Mouse (Mus musculus) intestine, embryonic 16.5 days (tissue): ENCODE results near the gene Cntnap5b. TPM values are rescaled to one million over a fixed set of nuclear protein-coding genes. Genes with fewer than 3 reads are reported as not detected.

Source experiments
- ATAC-seq: fragments of 200-750 bp; cut with Nextera tagmentation; 2 replicates; pipeline ENCODE4 v1.8.0; 2017; ENCODE audit warnings: moderate TSS enrichment, moderate library complexity
- H3K27ac ChIP-seq: fragments of 300-500 bp; sonication (generic); 2 replicates; pipeline ENCODE4 v1.5.1; 2014; ENCODE audit warnings: mild to moderate bottlenecking, low read length
- H3K27me3 ChIP-seq: fragments of 300-500 bp; sonication (generic); replicated peaks from 2 replicates; pipeline ENCODE4 v1.6.1; 2014; ENCODE audit warnings: low read length, control low read depth, mixed read lengths; ENCODE audit not compliant: control insufficient read depth, insufficient read depth
- H3K36me3 ChIP-seq: fragments of 300-500 bp; sonication (generic); 2 replicates; pipeline ENCODE4 v1.6.1; 2014; ENCODE audit warnings: low read length, control low read depth; ENCODE audit not compliant: control insufficient read depth, insufficient read depth
- H3K4me1 ChIP-seq: fragments of 300-500 bp; sonication (generic); 2 replicates; pipeline ENCODE4 v1.6.1; 2014; ENCODE audit warnings: low read length, control low read depth, mixed read lengths; ENCODE audit not compliant: control insufficient read depth, insufficient read depth
- H3K4me2 ChIP-seq: fragments of 300-500 bp; sonication (generic); 2 replicates; pipeline ENCODE4 v1.6.1; 2014; ENCODE audit warnings: low read depth, low read length, control low read depth
- H3K4me3 ChIP-seq: fragments of 300-500 bp; sonication (generic); 2 replicates; pipeline ENCODE4 v1.5.1; 2014; ENCODE audit warnings: mild to moderate bottlenecking, low read length
- H3K9ac ChIP-seq: fragments of 300-500 bp; sonication (generic); 2 replicates; pipeline ENCODE4 v1.6.1; 2014; ENCODE audit warnings: low read depth, low read length
- H3K9me3 ChIP-seq: fragments of 300-500 bp; sonication (generic); 2 replicates; pipeline ENCODE4 v1.6.1; 2016; ENCODE audit warnings: low read length, control low read depth; ENCODE audit not compliant: control insufficient read depth
- WGBS: fragments of 180-500 bp; shearing (Covaris S2); extraction: QIAGEN DNeasy Blood & Tissue Kit; methylation state at CpG from one replicate; pipeline ENCODE4 v1.1.7; 2014; 5-methylcytosine and 5-hydroxymethylcytosine counted together
- polyA plus RNA-seq: library from polyadenylated mRNA; unstranded; fragments of >200 nt; fragmentation: Nextera tagmentation; extraction: Ambion mirVana; gene quantifications from 2 replicates; pipeline ENCODE4 v1.2.1, GENCODE M21; 2015

Cntnap5b gene
- polyA plus RNA-seq, 1 experiment from 2014 or later: not detected

GRCm38 (mm10) chr1:100122410-100122935, 349.9 kb downstream of the Cntnap5b start:
- Histone ChIP-seq H3K4me3 (no peak overlapping the region), H3K27ac (no peak overlapping the region), H3K9me3 (no peaks in the 10 kb centered on the region), H3K4me2 (no peak overlapping the region), H3K9ac (no peak overlapping the region), H3K36me3 (no peaks in the 10 kb centered on the region), H3K27me3 (no peaks in the 10 kb centered on the region), H3K4me1 (no peaks in the 10 kb centered on the region)
- ATAC-seq: no peak

DNA sequence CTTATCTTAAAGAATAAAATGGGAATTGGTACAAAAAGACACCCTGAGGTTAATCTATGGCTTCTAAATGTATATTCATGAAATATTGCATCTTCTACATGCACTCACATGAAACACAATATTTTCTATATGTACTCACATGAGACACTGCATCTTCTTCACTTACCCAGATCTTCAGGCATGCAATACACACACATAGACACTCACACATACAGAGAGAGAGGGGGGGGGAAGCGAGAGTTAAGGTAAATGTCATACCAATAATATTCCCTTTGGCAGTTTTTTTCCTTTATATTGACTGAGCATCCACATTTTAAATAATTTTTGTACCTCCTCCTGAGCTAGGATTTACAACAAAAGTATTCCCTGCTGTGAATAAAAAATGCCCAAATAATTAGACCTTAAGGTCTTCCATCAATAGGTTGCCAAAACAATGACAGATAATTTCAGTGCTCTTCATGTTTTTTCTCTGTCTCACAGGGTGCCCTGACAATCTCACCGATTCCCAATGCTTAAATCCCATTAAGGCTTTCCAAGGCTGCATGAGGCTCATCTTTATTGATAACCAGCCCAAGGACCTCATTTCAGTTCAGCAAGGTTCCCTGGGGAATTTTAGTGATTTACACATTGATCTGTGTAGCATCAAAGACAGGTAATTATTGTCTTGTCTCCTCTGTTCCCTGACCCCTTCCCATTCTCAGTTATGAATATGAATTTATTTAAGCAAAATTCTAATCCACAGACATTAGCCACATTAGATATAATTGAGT, 391.2 kb downstream of the Cntnap5b start:
- H3K27ac ChIP-seq: no peak overlapping the region
- 71% methylated on average over 2 of the region's 2 CpGs for WGBS
- H3K36me3 ChIP-seq: no peaks in the 10 kb centered on the region
- H3K4me2 ChIP-seq: no peak overlapping the region
- ATAC-seq: no peak
- H3K4me3 ChIP-seq: no peak overlapping the region
- H3K4me1 ChIP-seq: no peaks in the 10 kb centered on the region
- H3K27me3 ChIP-seq: no peaks in the 10 kb centered on the region
- no peaks in the 10 kb centered on the region for H3K9me3 ChIP-seq
- no peak overlapping the region for H3K9ac ChIP-seq

DNA sequence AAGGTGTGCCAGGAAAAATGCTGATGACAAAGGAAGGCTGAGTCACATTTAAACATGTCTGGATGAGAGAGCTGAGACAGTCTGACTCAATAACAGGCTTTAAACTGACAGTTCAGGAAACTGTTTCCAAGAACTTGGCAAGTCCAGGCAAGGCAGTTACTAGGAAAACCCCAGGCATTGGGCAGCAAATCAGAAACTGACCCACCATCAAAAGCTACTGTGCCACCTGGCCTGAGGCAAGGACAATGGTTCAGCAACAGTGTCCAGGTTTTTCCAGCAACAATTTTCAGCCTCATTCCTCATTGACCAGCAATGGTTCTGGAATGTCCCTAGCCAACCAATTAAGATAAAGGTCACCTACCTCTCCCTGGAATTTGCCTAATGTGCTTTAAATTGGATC, 399.0 kb downstream of the Cntnap5b start:
- Histone ChIP-seq H3K27me3 (no peaks in the 10 kb centered on the region), H3K4me2 (no peak overlapping the region), H3K36me3 (no peaks in the 10 kb centered on the region), H3K9ac (no peak overlapping the region), H3K4me1 (no peaks in the 10 kb centered on the region), H3K4me3 (no peak overlapping the region), H3K9me3 (no peaks in the 10 kb centered on the region), H3K27ac (no peak overlapping the region)
- no peak for ATAC-seq

DNA sequence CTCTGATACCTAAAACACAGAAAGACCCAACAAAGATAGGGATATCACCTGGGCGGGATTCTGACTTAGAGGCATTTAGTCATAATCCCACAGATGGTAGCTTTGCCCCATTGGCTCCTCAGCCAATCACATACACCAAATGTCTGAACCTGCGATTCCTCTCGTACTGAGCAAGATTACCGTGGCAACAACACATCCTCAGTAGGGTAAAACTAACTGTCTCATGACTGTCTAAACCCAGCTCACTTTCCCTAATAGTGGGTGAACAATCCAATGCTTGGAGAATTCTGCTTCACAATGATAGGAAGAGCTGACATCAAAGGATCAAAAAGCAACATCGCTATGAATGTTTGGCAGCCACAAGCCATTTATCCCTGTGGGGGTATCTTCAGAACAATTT, 407.5 kb downstream of the Cntnap5b start:
- H3K4me1 ChIP-seq: no peaks in the 10 kb centered on the region
- no peak overlapping the region for H3K27ac ChIP-seq
- ATAC-seq: peak; percentile 100
- no peak overlapping the region for H3K4me3 ChIP-seq
- WGBS: 82% methylated on average over 5 of the region's 5 CpGs
- H3K27me3 ChIP-seq: no peaks in the 10 kb centered on the region
- no peaks in the 10 kb centered on the region for H3K36me3 ChIP-seq
- no peak overlapping the region for H3K9ac ChIP-seq
- no peak overlapping the region for H3K4me2 ChIP-seq
- no peaks in the 10 kb centered on the region for H3K9me3 ChIP-seq

GRCm38 (mm10) chr1:100231980-100232608, 459.5 kb downstream of the Cntnap5b start:
- 17% methylated on average over 5 of the region's 6 CpGs for WGBS

GRCm38 (mm10) chr1:100251964-100252363, 479.4 kb downstream of the Cntnap5b start:
- no peak overlapping the region for H3K4me3 ChIP-seq
- H3K36me3 ChIP-seq: no peaks in the 10 kb centered on the region
- H3K27ac ChIP-seq: no peak overlapping the region
- H3K4me1 ChIP-seq: no peaks in the 10 kb centered on the region
- H3K9me3 ChIP-seq: no peaks in the 10 kb centered on the region
- H3K4me2 ChIP-seq: no peak overlapping the region
- no peak overlapping the region for H3K9ac ChIP-seq
- H3K27me3 ChIP-seq: no peaks in the 10 kb centered on the region
- ATAC-seq: no peak

More at GRCm38 (mm10) chr1:100231980-100232608, 459.5 kb downstream of the Cntnap5b start:
- Histone ChIP-seq H3K4me3 (no peak overlapping the region), H3K9ac (no peak overlapping the region), H3K4me1 (no peaks in the 10 kb centered on the region), H3K36me3 (no peaks in the 10 kb centered on the region), H3K27ac (no peak overlapping the region), H3K4me2 (no peak overlapping the region), H3K9me3 (no peaks in the 10 kb centered on the region), H3K27me3 (no peaks in the 10 kb centered on the region)
- peak; percentile 88 for ATAC-seq

DNA sequence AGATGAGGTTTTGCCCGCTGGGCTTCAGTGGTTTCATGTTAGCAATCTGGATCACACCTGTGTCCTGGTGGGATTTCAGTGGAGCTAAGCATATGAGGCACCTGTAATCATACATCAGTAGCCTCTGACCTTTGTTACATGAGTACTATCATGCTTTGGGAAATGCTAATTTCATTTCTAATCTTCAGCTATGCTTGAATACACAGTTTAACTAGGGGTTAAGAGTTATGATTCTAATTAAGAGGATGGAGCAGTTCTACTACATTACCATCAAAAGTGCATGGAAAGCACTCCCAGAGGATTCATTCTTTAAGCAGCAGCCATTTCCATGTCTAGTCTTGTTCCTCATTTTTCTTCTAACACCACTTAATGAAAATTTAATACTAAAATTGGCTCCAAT, 538.1 kb downstream of the Cntnap5b start:
- Histone ChIP-seq H3K36me3 (no peaks in the 10 kb centered on the region), H3K4me1 (no peaks in the 10 kb centered on the region), H3K9ac (no peak overlapping the region), H3K4me2 (no peak overlapping the region), H3K9me3 (no peaks in the 10 kb centered on the region), H3K4me3 (no peak overlapping the region), H3K27ac (no peak overlapping the region), H3K27me3 (no peaks in the 10 kb centered on the region)
- no peak for ATAC-seq
- 83% methylated on average over 1 of the region's 1 CpGs for WGBS

DNA sequence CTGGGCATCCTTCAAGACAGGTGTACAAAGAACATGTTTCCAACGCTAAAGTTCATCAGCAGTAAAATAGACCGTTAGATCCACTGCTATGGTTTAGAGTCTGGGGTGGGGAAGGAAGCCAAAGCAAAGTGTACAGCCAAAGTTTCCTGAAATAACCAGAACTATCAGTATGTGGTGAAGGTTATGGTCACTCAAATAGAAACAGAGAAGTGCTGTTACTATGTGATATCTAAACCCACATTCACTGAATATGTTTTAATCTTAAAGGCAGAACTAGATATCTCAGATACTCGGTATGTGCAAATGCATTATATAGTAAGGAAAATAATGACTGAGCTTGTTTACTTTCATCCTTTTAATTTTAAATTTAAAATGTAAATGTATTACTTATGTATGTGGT, 558.5 kb downstream of the Cntnap5b start:
- ATAC-seq: no peak
- Histone ChIP-seq H3K9ac (no peak overlapping the region), H3K9me3 (no peaks in the 10 kb centered on the region), H3K4me1 (no peaks in the 10 kb centered on the region), H3K4me3 (no peak overlapping the region), H3K27me3 (no peaks in the 10 kb centered on the region), H3K36me3 (no peaks in the 10 kb centered on the region), H3K27ac (no peak overlapping the region), H3K4me2 (no peak overlapping the region)
- 88% methylated on average over 3 of the region's 3 CpGs for WGBS

- Histone ChIP-seq H3K36me3 (no peaks in the 10 kb centered on the region), H3K4me1 (no peaks in the 10 kb centered on the region), H3K27me3 (no peaks in the 10 kb centered on the region), H3K9me3 (no peaks in the 10 kb centered on the region), H3K9ac (no peak overlapping the region), H3K27ac (no peak overlapping the region), H3K4me2 (no peak overlapping the region), H3K4me3 (no peak overlapping the region)
- no peak for ATAC-seq
- 63% methylated on average over 5 of the region's 5 CpGs for WGBS
These were observed 597.0 kb downstream of the Cntnap5b start for GRCm38 (mm10) chr1:100369415-100370113.
